Mouse (Mus musculus) megakaryocyte progenitor cell, adult 5-6 weeks (primary cell): ENCODE results near the gene Mroh8. TPM values are rescaled to one million over a fixed set of nuclear protein-coding genes. Genes with fewer than 3 reads are reported as not detected.
"Not testable (repeated sequence)": the region's sequence is repeated elsewhere in the genome, so short reads cannot be mapped to it uniquely, and the experiment has no call there.

Experiments used
- ATAC-seq: replicated peaks from 2 replicates; pipeline ENCODE4 v1.8.0; 2016; ENCODE audit warnings: mild to moderate bottlenecking, moderate TSS enrichment, inconsistent platforms; ENCODE audit not compliant: poor library complexity
- total RNA-seq, 2 experiments: library from RNA; stranded (forward) in 1 of 2; stranded (reverse) in 1 of 2; fragments of 157-497, 149-512 nt in 1 of 2; fragments of 200-1000 nt in 1 of 2; gene quantifications; 2 replicates each; pipeline versions ENCODE4 v1.2.3 to v1.2.4; 2015 to 2017

Mroh8 gene
- total RNA-seq, 2 experiments from 2014 or later = 0.07 TPM; not detected in 1

DNA sequence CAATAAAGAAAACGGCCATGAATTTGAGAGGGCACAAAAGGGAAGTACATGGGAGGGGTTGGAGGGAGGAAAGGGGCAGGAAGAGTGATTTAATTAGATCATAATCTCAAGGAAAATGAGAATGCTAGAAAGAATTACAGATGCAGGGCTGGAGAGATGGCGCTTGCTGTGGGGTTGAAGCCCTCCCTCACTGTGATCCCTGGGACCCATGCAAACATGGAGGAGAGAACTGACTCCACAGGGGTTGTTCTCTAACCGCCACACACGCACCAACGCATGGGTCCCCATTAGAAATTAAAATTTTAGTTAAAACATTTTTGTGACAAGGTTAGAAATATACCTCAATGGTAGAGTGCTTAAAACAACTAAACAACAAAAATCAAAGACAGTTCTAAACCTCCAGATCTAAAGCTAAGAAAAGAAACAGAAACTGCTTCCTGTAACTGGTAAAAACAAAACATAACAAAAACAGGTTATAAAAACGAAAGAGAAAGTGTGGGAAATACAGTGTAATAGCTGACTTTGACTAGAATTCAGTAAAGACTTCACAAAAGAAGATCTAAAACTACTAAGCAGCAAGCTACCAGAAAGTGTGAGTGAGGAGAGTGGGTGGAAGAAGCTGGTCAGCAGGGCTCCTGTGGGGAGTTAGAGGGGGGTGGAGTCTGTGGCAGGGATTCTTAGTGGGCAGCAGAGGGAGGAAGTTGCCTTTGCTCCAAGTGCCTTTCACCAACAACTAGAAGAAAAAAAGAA is 78.1 kb downstream of the Mroh8 start:
- peak; percentile 33; the same call in 1 of the 2 replicates for ATAC-seq

DNA sequence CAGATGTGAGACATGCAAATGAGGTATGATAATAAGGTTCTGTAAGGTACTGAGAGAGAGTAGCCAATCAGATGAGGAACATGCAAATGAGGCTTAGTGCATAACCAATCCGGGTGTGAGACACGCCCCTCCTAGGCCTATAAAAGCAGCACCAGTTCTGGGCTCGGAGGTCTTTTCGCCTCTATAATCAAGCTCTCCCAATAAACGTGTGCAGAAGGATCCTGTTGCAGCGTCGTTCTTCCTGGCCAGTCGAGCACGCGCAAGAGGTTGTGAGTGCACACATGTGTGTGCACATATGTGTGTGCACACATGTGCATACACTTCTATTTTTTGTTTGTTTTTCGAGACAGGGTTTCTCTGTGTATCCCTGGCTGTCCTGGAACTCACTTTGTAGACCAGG is 80.9 kb downstream of the Mroh8 start:
- ATAC-seq = not testable (repeated sequence)

DNA sequence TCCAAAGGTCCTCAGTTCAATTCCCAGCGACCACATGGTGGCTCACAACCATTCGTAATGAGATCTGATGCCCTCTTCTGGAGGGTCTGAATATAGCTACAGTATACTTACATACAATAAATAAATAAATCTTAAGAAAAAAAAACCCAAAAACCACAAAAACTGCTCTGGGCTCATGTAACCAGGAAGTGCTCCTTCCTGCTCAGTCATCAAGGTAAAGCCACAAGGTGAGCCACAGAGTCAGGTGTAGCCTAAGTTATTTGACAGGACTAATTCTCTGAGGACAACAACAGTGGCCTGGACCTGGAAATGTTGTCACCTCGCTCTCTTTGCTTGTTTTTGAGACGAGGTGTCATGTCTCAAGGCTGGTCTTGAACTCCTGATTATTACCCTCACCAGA is 88.7 kb downstream of the Mroh8 start:
- ATAC-seq = no peak

DNA sequence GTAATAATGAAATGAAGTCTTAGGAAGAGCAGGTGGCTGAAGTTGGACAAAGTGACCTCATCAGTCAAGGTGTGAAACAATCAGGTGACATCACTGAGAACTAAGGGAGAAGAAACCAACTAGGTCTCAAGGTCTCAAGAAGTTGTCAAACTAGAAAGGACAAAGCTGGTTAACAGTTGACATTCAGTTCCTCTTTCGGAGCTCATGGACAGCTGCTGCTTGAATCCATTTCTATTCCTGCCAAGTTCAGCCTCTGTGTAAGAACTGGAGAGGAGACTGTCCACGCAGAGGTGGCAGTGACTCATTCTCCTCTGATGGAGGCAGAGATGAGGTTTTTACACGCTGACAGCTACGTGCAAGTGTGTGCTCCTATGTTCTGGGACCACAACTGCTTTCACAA is 92.1 kb downstream of the Mroh8 start:
- ATAC-seq = peak; percentile 27; the same call in 1 of the 2 replicates

DNA sequence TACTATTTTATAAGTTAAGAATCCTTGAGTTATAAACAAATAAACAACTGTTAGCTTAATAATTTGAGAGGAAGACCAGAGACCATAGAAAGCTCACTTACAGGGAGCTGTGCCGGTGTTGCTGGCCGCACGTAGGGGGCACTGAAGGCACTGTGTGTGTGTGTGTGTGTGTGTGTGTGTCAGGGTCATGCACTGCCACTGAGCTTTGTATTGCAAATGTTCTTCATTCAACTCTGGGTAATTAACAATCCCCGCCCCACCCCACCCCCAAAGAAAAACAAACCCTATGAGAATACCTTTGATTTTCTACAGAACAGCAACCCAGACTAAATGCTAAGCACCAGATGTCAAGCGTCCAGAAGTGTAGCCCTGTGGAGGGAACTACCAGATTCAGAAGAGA is 92.8 kb downstream of the Mroh8 start:
- ATAC-seq = no peak

DNA sequence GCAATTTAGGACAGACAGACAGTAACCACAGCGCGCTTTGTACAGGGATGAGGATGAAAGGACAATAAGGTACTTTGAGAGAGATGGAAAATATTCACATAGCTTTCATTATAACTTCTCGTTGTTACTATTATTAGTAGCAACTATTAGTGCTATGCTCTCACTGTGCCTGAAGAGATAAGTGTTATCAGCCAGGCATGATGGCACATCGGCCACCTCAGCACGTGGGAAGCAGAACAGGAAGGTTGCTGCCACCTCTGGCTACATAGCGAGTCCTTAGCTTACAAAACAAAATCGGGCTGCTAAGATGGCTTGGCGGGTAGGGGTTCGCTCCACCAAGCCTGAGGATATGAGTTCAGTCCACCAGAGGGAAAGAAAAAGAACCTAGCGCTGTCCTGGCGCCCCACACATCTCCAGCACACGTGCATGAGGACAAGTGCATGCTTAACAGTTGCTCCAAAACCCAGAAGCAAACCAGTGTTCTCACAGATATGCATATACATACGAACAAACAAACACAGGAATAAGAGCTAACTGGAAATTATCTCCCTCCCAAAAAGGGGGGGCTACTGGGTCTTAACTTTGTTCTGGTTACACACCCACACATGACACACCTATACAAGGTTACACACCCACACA is 94.2 kb downstream of the Mroh8 start:
- ATAC-seq = peak; percentile 96

DNA sequence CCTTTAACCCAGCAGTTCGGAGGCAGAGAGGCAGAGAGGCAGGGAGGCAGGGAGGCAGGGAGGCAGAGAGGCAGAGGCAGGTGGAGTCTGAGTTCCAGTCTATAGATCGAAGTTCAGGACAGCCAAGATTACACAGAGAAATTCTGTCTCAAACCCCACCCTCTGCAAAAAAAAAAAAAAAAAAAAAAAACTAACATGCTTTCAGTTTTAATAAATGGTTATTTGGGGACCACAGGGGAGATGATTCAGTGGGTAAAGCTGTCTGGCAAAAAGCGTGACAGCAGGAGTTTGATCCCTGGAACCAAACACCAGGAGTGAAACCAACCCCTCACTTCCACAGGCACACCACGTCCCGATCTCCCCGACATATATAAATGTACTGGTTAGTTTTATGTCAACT is 101.2 kb downstream of the Mroh8 start:
- ATAC-seq = no peak

DNA sequence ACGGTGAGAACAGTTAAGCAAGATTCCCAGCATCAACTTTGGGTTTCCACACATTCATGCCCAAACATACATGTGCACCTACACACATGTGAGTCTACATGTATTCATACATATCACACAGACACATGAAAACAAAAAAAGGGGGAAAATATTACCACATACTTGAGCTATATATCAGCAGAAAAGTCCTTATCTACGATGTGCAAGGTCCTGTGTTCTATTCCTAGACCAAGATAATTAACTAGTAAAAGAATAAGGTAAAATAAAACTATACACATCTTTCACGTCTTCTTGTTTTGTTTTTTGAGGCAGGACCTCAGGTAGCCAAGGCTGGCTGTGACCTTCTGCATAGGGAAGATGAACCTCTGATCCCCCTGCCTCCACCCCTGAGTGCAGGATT is 103.1 kb downstream of the Mroh8 start:
- 0 out of 2 replicates have a peak, but pooled peaks have one; percentile 20 for ATAC-seq

DNA sequence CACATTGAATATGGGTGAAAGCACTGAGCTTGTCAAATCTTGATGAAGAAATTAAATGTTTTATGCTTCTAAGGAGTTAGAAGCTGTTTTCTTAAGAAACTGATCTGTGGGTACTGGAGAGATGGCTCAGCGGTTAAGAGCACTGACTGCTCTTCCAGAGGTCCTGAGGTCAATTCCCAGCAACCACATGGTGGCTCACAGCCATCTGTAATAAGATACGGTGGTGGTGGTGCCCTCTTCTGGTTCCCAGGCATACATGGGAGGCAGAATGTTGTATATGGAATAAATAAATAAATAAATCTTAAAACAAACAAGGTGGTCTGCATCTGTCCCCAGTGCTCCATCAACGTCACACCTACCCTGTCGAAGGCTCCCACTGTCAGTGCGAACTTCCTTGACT is 104.9 kb downstream of the Mroh8 start:
- ATAC-seq = no peak

DNA sequence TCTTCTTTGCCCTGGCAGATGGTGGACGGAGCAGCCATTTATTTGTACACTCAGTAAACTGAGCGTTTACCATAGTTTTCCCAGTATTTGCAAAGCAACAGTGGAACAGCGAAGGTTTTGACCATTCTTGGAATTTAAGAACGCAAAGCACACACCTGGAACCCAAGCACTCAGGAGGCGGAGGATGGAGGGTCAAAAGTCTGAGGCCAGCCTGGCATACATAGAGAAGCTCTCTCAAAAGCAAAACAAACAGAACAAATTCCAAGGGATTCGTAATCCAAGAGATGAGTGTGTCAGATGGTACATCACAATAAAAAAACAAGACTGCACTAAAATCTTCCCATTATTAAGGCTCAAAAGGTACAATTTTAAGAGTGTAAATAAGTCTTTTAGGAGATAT is 105.8 kb downstream of the Mroh8 start:
- ATAC-seq = no peak

DNA sequence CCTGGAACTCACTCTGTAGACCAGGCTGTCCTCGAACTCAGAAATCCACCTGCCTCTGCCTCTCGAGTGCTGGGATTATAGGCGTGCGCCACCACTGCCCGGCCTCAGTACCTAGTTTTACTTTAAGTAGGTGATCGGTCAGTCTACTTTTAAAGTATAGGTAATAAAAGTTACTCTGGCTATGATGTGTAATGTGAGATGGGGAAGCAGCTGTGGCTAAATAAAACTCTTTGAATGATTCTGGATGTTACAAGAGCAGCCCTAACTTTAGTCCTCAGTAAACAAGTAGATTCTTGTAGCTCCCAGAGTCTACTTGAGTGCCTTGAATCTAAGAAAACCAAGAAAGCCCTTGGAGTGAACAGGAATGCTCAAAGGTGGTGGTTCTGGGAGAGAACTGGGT is 106.4 kb downstream of the Mroh8 start:
- no peak for ATAC-seq

DNA sequence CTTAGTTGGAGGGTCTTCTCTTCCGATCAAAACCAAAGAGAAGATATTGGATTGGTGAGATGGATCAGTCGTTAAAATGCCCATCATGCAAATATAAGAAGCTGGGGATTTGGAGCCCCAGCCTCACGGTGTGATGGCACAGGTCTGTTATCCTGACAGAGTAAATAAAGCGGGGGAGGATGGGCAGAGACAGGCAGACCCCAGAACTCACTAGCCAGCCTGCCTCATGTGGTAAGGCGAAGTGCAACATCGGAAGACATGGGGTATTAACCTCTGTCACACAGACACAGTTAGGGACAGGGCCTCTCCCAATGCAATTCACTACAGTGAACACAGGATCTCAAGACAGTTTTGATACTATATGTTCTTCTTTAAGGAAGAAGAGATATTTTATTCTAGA is 108.7 kb downstream of the Mroh8 start:
- no peak for ATAC-seq

DNA sequence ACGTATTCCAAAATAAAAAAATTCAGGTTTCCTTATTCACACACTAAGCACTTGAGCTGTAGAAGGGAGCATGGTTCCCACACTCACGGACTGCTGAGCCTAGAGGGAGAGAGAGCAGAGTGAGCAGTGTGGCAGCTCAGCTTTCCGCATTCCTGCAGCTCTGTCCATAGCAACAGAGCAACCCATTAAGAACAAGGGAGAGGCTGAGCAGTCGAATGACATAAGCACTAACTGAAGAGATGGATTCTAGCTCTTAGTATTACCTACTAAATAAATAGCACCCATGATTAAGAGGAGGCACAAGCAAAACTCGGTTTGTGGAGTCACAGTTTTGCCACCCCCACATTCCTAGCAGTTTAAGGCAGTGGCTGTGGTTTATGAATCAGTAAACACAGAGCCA is 109.2 kb downstream of the Mroh8 start:
- no peak for ATAC-seq

DNA sequence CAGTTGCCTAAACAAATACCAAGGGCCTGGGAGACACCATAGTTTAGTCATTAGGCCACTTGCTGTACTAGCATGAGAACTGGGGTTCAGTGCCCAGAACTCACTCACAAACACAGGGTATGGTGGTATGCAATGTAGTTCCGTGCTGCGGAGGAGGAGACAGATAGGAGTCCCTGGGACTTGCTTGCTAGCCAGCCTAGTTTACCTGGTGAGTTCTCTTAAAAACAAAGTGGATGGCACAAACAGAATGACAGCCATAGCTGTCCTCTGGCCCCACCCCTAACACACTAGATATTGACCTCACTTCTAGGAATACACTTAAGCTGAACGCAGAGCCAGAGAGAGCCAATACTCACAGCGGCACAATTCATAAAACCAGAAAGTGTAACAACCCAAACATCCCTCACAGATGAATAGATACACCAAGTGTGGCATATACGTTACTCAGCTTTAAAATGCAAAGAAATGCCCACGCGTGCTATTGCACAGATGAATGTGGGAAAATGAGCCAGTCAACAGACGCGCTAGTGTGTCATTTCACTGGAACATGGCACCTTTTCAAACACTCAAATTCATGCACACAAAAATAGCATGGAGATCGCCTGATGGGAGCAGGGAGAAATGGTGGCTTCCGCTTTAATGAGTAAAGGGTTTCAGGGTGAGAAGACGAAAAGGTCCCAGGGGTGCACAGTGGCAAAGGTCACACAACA is 112.8 kb downstream of the Mroh8 start:
- no peak for ATAC-seq

DNA sequence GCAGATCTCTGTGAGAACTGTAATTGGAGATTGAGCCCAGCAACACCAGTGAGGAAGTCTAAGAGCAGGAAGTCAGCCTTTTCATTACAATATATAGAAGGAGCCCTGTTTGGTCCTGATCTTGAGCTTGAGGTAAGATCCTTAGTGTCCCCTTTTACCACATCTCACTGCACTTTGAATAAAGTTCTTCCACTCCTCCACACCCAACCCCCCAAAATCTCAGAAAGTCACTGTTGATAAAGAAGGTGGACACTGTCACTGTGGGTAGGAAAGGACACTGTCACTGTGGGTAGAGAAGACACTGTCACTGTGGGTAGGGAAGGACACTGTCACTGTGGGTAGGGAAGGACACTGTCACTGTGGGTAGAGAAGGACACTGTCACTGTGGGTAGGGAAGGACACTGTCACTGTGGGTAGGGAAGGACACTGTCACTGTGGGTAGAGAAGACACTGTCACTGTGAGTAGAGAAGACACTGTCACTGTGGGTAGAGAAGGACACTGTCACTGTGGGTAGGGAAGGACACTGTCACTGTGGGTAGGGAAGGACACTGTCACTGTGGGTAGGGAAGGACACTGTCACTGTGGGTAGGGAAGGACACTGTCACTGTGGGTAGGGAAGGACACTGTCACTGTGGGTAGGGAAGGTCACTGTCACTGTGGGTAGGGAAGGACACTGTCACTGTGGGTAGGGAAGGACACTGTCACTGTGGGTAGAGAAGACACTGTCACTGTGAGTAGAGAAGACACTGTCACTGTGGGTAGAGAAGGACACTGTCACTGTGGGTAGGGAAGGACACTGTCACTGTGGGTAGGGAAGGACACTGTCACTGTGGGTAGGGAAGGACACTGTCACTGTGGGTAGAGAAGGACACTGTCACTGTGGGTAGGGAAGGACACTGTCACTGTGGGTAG is 113.8 kb downstream of the Mroh8 start:
- not testable (repeated sequence) for ATAC-seq

DNA sequence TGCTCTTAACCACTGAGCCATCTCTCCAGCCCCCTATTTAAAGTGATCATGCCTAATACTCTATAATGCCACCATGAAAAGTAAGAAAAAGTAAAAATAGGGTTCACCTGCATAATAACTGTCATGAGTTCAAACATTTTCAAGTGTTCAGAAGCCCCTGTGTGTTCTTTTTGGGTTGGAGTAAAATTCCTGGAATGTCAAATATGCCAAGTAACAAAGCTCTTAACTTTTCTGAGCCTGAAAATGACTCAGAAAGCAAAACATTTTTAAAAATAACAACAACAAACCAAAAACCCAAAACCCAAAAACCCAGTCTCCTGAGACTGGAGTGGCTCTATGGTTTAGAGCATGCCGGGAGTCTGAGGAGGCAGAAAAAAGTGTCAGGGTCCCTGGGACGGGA is 115.2 kb downstream of the Mroh8 start:
- ATAC-seq = no peak

Other genes starting within 250 kb of the Mroh8 start
- 1.9 and 2.9 TPM in 2 replicates for gene Soga1, start 200.3 kb downstream of the Mroh8 start, total RNA-seq (2015)
- gene Soga1, start 200.3 kb downstream of the Mroh8 start, total RNA-seq (2017) = 2.3 and 2.4 TPM in 2 replicates
- gene Tldc2, start 192.5 kb downstream of the Mroh8 start, total RNA-seq (2015) = not detected in 2 replicates
- gene Tldc2, start 192.5 kb downstream of the Mroh8 start, total RNA-seq (2017) = not detected in 2 replicates
- 90.6 and 93.0 TPM in 2 replicates for gene Samhd1, start 144.3 kb downstream of the Mroh8 start, total RNA-seq (2015)
- gene Samhd1, start 144.3 kb downstream of the Mroh8 start, total RNA-seq (2017) = 60.4 and 62.9 TPM in 2 replicates
- gene Rbl1, start 75.0 kb downstream of the Mroh8 start, total RNA-seq (2015) = 78.8 and 85.2 TPM in 2 replicates
- 74.0 and 89.5 TPM in 2 replicates for gene Rbl1, start 75.0 kb downstream of the Mroh8 start, total RNA-seq (2017)
- gene Rpn2, start 532 bp downstream of the Mroh8 start, total RNA-seq (2015) = 326 and 354 TPM in 2 replicates
- gene Rpn2, start 532 bp downstream of the Mroh8 start, total RNA-seq (2017) = 314 and 317 TPM in 2 replicates
- gene Ghrh, start 68.0 kb upstream of the Mroh8 start, total RNA-seq (2015) = not detected in 2 replicates
- not detected in 2 replicates for gene Ghrh, start 68.0 kb upstream of the Mroh8 start, total RNA-seq (2017)
- gene Manbal, start 88.0 kb upstream of the Mroh8 start, total RNA-seq (2015) = 14.2 and 17.9 TPM in 2 replicates
- gene Manbal, start 88.0 kb upstream of the Mroh8 start, total RNA-seq (2017) = 6.2 and 7.5 TPM in 2 replicates
- 0.27 TPM in 1 of 2 replicates, not detected in the other for gene Src, start 138.9 kb upstream of the Mroh8 start, total RNA-seq (2015)
- 0.07 TPM in 1 of 2 replicates, not detected in the other for gene Src, start 138.9 kb upstream of the Mroh8 start, total RNA-seq (2017)